Mouse (Mus musculus): Measurements from ENCODE around the gene Uvrag. TPM values are rescaled to one million over a fixed set of nuclear protein-coding genes. Genes with fewer than 3 reads are reported as not detected.
A peak's percentile ranks its signal among the peaks of the same experiment; 100 is the strongest.

The Uvrag gene
- polyA plus RNA-seq, 1 experiment from 2014 or later, result 15.6 TPM

GRCm38 (mm10) chr7:98851220-98851619 is 289.7 kb downstream of the Uvrag start:
- Histone ChIP-seq H3K27ac (replicated peaks) (no peak overlapping the region), H3K27me3 (replicated peaks) (no peaks in the 10 kb centered on the region), H3K9ac (replicated peaks) (no peak overlapping the region), H3K36me3 (no peaks in the 10 kb centered on the region), H3K4me1 (peaks cover 8% of the 10 kb centered on the region; the same call in 1 of the 2 replicates), H3K9me3 (replicated peaks) (no peaks in the 10 kb centered on the region), H3K4me3 (replicated peaks) (no peak overlapping the region), H3K4me2 (no peak overlapping the region)
- ATAC-seq (ENCODE audit: low FRiP score), result no peak
- 56% methylated on average over 9 of the region's 9 CpGs for WGBS

- Histone ChIP-seq H3K4me1 (peaks cover 8% of the 10 kb centered on the region; the same call in 1 of the 2 replicates), H3K4me2 (no peak overlapping the region), H3K27ac (replicated peaks) (no peak overlapping the region), H3K9me3 (replicated peaks) (no peaks in the 10 kb centered on the region), H3K9ac (replicated peaks) (no peak overlapping the region), H3K27me3 (replicated peaks) (no peaks in the 10 kb centered on the region), H3K4me3 (replicated peaks) (no peak overlapping the region), H3K36me3 (no peaks in the 10 kb centered on the region)
- no peak for ATAC-seq (ENCODE audit: low FRiP score)
- WGBS, result 86% methylated on average over 5 of the region's 5 CpGs
Measured at GRCm38 (mm10) chr7:98850388-98850787, 290.6 kb downstream of the Uvrag start.

- peaks cover 7% of the 10 kb centered on the region; the same call in 1 of the 2 replicates for H3K27me3 ChIP-seq (replicated peaks)
- no peaks in the 10 kb centered on the region for H3K9me3 ChIP-seq (replicated peaks)
- H3K9ac ChIP-seq (replicated peaks), result no peak overlapping the region
- H3K4me3 ChIP-seq (replicated peaks), result no peak overlapping the region
- no peak overlapping the region for H3K4me2 ChIP-seq
- H3K36me3 ChIP-seq, result no peaks in the 10 kb centered on the region
- ATAC-seq (ENCODE audit: low FRiP score), result no peak
- H3K4me1 ChIP-seq, result peaks cover 8% of the 10 kb centered on the region; the same call in 1 of the 2 replicates
- H3K27ac ChIP-seq (replicated peaks), result no peak overlapping the region
- WGBS, result 89% methylated on average over 8 of the region's 8 CpGs
Measured at GRCm38 (mm10) chr7:98848899-98849640, 291.9 kb downstream of the Uvrag start.

- no peaks in the 10 kb centered on the region for H3K9me3 ChIP-seq (replicated peaks)
- H3K4me3 ChIP-seq (replicated peaks), result no peak overlapping the region
- no peak overlapping the region for H3K9ac ChIP-seq (replicated peaks)
- peaks cover 13% of the 10 kb centered on the region for H3K4me1 ChIP-seq
- 13% methylated on average over 7 of the region's 7 CpGs for WGBS
- no peak for ATAC-seq (ENCODE audit: low FRiP score)
- no peak overlapping the region for H3K4me2 ChIP-seq
- no peaks in the 10 kb centered on the region for H3K36me3 ChIP-seq
- H3K27ac ChIP-seq (replicated peaks), result no peak overlapping the region
- H3K27me3 ChIP-seq (replicated peaks), result peaks cover 53% of the 10 kb centered on the region
Measured at GRCm38 (mm10) chr7:98843649-98844048, 297.3 kb downstream of the Uvrag start.

- WGBS, result 82% methylated on average over 3 of the region's 3 CpGs
- no peak for ATAC-seq (ENCODE audit: low FRiP score)
- Histone ChIP-seq H3K4me2 (no peak overlapping the region), H3K27me3 (replicated peaks) (peaks cover 58% of the 10 kb centered on the region), H3K36me3 (no peaks in the 10 kb centered on the region), H3K27ac (replicated peaks) (no peak overlapping the region), H3K9me3 (replicated peaks) (no peaks in the 10 kb centered on the region), H3K4me1 (peaks cover 19% of the 10 kb centered on the region), H3K9ac (replicated peaks) (no peak overlapping the region), H3K4me3 (replicated peaks) (no peak overlapping the region)
Measured at GRCm38 (mm10) chr7:98842997-98843396, 297.9 kb downstream of the Uvrag start.

- ATAC-seq (ENCODE audit: low FRiP score), result no peak
Measured at GRCm38 (mm10) chr7:98841802-98842201, 299.1 kb downstream of the Uvrag start.

GRCm38 (mm10) chr7:98840771-98841170 is 300.2 kb downstream of the Uvrag start:
- Histone ChIP-seq H3K27me3 (replicated peaks) (peaks cover 79% of the 10 kb centered on the region), H3K4me2 (no peak overlapping the region), H3K9me3 (replicated peaks) (no peaks in the 10 kb centered on the region), H3K4me1 (peaks cover 41% of the 10 kb centered on the region), H3K36me3 (no peaks in the 10 kb centered on the region), H3K27ac (replicated peaks) (no peak overlapping the region), H3K9ac (replicated peaks) (no peak overlapping the region), H3K4me3 (replicated peaks) (no peak overlapping the region)
- ATAC-seq (ENCODE audit: low FRiP score), result no peak
- WGBS, result 35% methylated on average over 3 of the region's 3 CpGs

More at GRCm38 (mm10) chr7:98841802-98842201, 299.1 kb downstream of the Uvrag start:
- Histone ChIP-seq H3K27me3 (replicated peaks) (peaks cover 69% of the 10 kb centered on the region), H3K4me1 (peaks cover 31% of the 10 kb centered on the region), H3K4me3 (replicated peaks) (no peak overlapping the region), H3K9ac (replicated peaks) (no peak overlapping the region), H3K4me2 (no peak overlapping the region), H3K9me3 (replicated peaks) (no peaks in the 10 kb centered on the region), H3K27ac (replicated peaks) (no peak overlapping the region), H3K36me3 (no peaks in the 10 kb centered on the region)
- 58% methylated on average over 3 of the region's 3 CpGs for WGBS

- peak overlapping the region; percentile 95 for H3K4me2 ChIP-seq
- H3K27me3 ChIP-seq (replicated peaks), result peaks cover 88% of the 10 kb centered on the region
- 2% methylated on average over 12 of the region's 12 CpGs for WGBS
- H3K36me3 ChIP-seq, result no peaks in the 10 kb centered on the region
- ATAC-seq (ENCODE audit: low FRiP score), result no peak
- no peak overlapping the region for H3K27ac ChIP-seq (replicated peaks)
- H3K4me3 ChIP-seq (replicated peaks), result peak overlapping the region; percentile 52
- peak overlapping the region; percentile 55 for H3K9ac ChIP-seq (replicated peaks)
- peaks cover 56% of the 10 kb centered on the region for H3K4me1 ChIP-seq
- H3K9me3 ChIP-seq (replicated peaks), result no peaks in the 10 kb centered on the region
Measured at GRCm38 (mm10) chr7:98839312-98839711, 301.6 kb downstream of the Uvrag start.

- WGBS, result under 1% methylated on average over 48 of the region's 48 CpGs
- Histone ChIP-seq H3K9me3 (replicated peaks) (no peaks in the 10 kb centered on the region), H3K27me3 (replicated peaks) (peaks cover 87% of the 10 kb centered on the region), H3K27ac (replicated peaks) (no peak overlapping the region), H3K4me3 (replicated peaks) (peak overlapping the region; percentile 52), H3K9ac (replicated peaks) (peak overlapping the region; percentile 55), H3K4me2 (peak overlapping the region; percentile 95), H3K36me3 (no peaks in the 10 kb centered on the region), H3K4me1 (peaks cover 57% of the 10 kb centered on the region)
- peak; percentile 36 for ATAC-seq (ENCODE audit: low FRiP score)
Measured at GRCm38 (mm10) chr7:98838729-98839141, 302.2 kb downstream of the Uvrag start.

- H3K9me3 ChIP-seq (replicated peaks), result no peaks in the 10 kb centered on the region
- H3K36me3 ChIP-seq, result no peaks in the 10 kb centered on the region
- ATAC-seq (ENCODE audit: low FRiP score), result peak; percentile 78
- peaks cover 57% of the 10 kb centered on the region for H3K4me1 ChIP-seq
- 0 out of 2 replicates have a peak overlapping the region, but pooled peaks have one; percentile 55 for H3K9ac ChIP-seq (replicated peaks)
- peak overlapping the region; percentile 52 for H3K4me3 ChIP-seq (replicated peaks)
- peaks cover 88% of the 10 kb centered on the region for H3K27me3 ChIP-seq (replicated peaks)
- peak overlapping the region; percentile 95 for H3K4me2 ChIP-seq
- WGBS, result 2% methylated on average over 17 of the region's 17 CpGs
- H3K27ac ChIP-seq (replicated peaks), result no peak overlapping the region
Measured at GRCm38 (mm10) chr7:98837901-98838300, 303.0 kb downstream of the Uvrag start.

- no peak overlapping the region for H3K27ac ChIP-seq (replicated peaks)
- H3K36me3 ChIP-seq, result no peaks in the 10 kb centered on the region
- peaks cover 92% of the 10 kb centered on the region for H3K27me3 ChIP-seq (replicated peaks)
- no peak overlapping the region for H3K9ac ChIP-seq (replicated peaks)
- peak overlapping the region; percentile 48 for H3K4me3 ChIP-seq (replicated peaks)
- no peak for ATAC-seq (ENCODE audit: low FRiP score)
- peaks cover 57% of the 10 kb centered on the region for H3K4me1 ChIP-seq
- peak overlapping the region; percentile 95 for H3K4me2 ChIP-seq
- H3K9me3 ChIP-seq (replicated peaks), result no peaks in the 10 kb centered on the region
- WGBS, result 0% methylated on average over 23 of the region's 23 CpGs
Measured at GRCm38 (mm10) chr7:98836646-98837045, 304.3 kb downstream of the Uvrag start.

Measured in neural tube, embryonic 15.5 days (tissue).